Mouse (Mus musculus) adrenal gland, postnatal 4 days (tissue): ENCODE measurements around the gene Trappc11. TPM values are rescaled to one million over a fixed set of nuclear protein-coding genes. Genes with fewer than 3 reads are reported as not detected.

Experiments used
- DNase-seq, 2 experiments: peaks; one replicate each; pipeline ENCODE4 v3.0.0; 2021 to 2022; ENCODE audit warnings: low spot score in 2 of 2, mixed read lengths in 2 of 2
- long read RNA-seq, 2 experiments: library from polyadenylated mRNA; stranded (forward); transcript quantifications; one replicate each; pipeline ENCODE4 v2.0.0; 2021
- total RNA-seq, 2 experiments: library from RNA; stranded (reverse); gene quantifications; 2 replicates each; pipeline ENCODE4 v1.2.3; 2021

Trappc11 gene
- 10 to 100 TPM; 36.3 to 38.7 TPM for total RNA-seq
- long read RNA-seq, experiment 1, full-length matches to known transcripts: 4 of 9 reads
- long read RNA-seq, experiment 1, partial matches to known transcripts: 5 of 9 reads
- long read RNA-seq, experiment 1, other reads (novel, unspliced or antisense): 0 of 9 reads
- long read RNA-seq, experiment 2, full-length matches to known transcripts: 5 of 20 reads
- long read RNA-seq, experiment 2, partial matches to known transcripts: 9 of 20 reads
- long read RNA-seq, experiment 2, other reads (novel, unspliced or antisense): 6 of 20 reads

DNA sequence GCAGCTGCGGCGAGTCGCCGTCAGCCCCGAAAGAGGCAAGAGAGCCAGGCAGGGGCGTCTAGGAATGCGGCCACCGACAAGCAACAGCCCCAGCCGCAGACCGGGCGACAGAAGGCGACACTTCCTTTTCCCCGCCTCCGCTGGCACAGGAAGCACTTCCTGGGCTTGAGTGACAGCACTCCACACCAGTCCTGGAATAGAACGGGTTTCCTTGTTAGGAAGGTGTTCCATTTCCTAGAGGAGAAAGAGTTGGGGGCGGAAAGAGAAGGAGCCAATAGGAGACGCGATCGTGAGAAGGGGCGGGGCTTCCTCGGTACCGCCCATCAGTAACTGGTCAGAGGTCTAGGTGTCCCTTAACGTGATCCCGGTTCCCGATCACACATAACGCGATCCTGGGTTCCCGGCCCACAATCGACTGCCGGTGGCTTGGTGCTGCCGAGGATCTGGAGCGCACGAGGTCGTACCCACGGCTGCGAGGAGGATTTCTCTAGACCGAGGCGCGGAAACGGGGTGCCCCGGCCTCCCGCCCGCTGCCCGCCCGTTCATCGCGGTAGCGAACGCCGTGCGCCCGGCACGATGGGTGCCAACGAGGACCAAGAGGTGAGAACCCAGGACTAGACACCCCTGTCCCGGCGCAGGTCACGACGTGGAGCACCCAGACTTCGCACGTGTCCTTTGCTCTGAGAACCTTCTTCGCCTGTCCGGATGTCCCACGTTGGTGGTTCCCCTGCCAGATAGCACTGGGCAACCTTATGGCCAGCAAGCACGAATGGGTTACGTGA, at the start of gene Trappc11, which contains the start of gene Rwdd4a:
Gene Trappc11, minus strand, starts transcription at position 127 of the 782 bp plus-strand sequence.
Gene Rwdd4a, plus strand, starts transcription at position 321 of the 782 bp plus-strand sequence.
- DNase-seq: peak; percentile 78 to 82

DNA sequence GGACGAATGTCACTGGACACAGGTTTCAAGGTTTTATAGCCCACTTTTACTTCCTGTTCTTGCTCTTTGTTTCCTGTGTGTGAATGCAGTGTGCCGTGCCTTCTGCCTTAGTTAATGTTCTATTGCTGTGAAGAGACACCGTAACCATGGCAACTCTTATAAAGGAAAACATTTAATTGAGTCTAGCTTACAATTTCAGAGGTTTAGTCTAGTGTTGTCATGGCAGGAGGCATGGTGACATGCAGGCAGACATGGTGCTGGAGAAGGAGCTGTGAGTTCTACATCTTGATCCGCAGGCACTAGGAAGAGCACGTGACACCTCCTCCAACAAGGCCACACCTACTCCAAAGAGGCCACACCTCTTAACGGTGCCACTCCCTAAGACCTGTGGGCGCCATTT, 48.2 kb upstream of the Trappc11 start:
- DNase-seq: no peak

DNA sequence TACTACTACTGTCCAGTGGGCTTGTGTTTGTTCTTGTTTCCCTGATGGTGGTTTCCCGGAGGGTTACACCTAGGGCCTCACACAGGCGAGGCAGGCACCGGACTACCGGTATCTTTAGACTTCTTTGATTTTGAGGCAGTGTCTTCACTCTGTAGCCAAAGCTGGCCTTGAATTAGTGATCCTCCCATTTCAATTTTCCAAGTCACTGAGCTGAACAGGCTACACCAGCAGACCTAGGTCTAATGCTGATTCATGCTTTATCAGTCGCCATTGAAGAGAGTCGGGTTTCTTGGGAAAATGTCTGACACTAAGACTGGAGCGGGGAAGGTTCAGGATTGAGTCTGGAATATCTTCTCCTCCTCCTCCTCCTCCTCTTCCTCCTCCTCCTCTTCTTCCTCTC, 40.2 kb upstream of the Trappc11 start:
- DNase-seq: no peak

DNA sequence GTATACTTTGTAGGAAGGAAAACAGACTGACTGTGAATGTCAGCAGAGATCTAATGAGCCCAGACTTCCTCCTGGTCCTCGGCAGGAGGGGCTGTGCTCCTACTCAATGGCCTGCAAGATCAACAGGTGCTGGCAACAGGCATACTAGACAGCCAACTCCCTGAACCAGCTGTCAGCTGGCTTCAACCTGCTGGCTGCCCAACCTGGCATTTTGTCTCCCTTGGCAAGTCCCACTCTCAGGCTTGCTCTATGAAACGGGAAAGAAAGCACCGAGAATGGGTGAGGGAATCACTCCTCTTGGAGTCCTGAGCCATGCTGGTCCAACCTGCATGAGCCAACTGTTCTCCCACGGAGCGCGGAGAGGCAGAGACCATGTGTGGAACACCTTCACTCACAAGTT, 36.9 kb upstream of the Trappc11 start:
- DNase-seq: no peak

DNA sequence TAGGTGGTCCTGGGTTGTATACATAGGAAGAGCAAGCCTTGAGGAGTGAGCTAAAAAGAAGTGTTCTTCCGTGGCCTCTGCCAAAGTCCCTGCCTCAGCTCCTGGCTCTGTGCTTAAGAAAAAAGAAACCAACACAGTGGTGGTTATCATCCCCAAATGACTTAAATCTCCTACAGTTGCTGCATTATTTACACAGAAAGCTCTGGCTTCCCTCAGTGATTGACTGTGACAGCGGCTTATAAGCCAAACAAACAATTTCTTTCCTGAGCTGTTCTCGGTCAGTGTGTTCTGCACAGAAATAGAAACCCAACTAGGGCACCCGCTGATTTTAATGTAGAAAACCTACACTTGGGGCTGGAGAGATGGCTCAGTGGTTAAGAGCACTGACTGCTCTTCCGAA, 34.8 kb upstream of the Trappc11 start:
- no peak for DNase-seq

DNA sequence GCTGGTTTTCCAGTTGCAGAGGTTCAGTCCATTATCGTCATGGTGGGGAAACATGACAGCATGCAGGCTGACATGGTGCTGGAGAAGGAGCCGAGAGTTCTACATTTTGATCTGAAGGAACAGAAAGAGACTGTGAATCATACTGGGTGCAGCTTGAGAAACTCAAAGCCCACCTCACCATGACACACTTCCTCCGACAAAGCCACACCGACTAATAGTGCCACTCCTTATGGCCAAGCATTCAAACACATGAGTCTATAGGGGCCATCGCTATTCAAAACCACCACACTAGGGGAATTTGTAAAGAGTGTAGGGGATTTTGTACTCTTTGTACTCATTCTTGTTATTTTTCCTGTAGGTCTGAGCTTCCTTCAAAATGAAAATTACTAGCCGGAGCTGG, 33.3 kb upstream of the Trappc11 start:
- DNase-seq: no peak

DNA sequence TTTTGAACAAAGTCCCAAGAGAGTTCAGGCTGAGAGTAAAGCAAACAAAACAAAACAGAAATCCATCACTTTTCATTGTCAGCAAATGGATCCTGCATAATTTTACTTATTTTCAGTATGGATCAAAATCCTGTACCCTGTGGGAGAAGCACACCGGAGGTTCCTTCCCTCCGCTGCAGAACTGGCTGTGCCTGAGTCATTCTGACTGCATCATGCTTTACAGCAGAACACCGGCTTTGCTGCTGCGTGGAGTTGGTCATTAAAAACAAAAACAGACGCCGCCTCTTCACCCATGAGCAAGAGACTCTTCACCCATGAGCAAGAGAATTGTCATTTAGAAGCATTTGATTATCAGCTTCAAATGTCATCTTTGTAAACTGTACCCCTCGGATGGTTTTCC, 27.5 kb upstream of the Trappc11 start:
- no peak for DNase-seq

DNA sequence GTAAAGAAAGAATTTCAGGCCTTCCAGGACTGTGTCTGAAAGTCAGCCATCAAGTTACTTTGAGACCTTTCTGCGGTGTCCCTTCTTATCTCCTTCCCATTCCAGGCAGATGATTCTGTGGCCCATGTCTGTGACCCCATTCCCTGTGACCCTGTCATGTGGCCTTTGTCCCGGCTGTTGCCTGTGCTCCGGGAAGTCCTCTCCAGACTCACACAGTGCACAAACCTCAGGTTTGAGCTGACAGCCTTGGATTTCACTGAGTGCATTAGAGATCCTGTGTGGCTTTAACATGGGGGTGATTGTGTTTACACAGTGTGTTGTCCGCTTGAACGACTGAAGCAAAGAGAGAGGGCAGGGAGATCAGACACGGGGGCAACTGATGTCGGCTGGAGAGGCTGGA, 25.0 kb upstream of the Trappc11 start:
- DNase-seq: no peak

DNA sequence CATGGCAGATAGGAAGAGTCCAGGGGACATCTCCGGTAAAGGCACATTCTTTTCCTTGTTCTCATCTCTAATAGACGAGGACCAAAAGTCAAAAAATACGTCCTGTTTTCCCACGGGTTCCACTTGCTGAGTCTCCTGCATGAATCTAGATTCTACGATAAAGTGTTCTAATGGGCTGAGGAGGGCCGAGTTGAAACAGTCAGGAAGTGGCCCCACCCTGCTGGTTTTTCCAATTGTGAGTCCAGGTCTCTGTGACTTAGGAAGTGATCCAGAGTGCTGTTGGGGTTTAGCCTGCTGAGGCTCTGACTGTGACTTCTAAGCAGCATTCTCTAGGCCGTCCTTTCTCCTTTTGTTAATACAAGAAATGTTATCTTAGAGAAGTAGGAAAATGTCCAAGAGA, 23.2 kb upstream of the Trappc11 start:
- DNase-seq: no peak

DNA sequence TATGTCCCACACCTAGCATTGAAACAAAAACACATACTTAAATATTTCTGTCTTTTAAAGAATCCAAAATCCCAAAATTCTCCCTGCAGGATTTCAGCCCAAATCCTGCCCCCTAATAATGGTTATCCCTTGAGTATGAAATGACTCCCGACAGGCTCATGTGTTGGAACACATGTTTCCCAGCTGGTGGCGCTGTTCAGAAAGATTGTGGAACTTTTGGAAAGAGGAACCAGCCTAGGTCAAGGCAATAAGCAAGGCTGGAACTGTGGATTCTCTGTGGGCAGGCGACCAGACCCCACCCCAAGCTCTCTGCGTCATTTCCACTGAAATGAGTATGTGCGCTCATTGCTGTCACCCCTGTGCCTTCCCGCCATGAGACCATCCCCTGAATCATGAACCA, 20.3 kb upstream of the Trappc11 start:
- DNase-seq: no peak

DNA sequence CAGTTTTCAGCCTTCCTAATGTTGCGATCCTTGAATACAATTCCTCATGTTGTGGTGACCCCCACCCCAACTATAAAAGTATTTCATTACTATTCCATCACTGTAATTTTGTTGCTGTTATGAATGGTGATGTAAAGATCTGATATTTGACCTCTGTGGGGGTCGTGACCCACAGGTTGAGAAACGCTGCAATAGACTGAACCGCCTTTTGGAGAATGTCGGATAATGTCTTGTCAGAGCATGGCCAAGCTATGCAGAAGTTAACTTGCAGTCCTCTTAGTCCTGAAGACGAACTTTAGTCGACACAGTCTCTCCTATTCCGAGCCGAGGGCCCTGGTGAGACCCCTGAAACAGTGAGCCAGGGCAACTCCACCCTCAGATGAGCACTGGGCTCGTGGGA, 13.8 kb upstream of the Trappc11 start:
- DNase-seq: no peak

DNA sequence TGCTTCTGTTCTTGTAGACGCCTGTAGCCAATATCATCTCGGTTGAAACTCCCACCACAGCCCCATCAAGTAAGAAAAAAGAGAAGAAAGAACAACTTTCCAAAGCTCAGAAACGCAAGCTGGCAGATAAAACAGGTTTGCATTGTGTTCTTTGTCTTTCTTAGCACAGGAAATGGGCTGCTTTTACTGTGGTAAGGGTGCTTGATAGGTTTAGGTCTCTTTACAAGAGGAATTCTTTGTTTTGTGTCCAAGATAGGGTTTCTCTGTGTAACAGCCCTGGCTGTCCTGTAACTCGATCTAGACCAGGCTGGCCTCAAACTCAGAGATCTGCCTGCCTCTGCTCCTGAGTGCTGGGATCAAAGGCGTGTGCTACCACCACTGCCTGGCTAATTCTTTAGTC, 10.8 kb upstream of the Trappc11 start:
- no peak for DNase-seq

DNA sequence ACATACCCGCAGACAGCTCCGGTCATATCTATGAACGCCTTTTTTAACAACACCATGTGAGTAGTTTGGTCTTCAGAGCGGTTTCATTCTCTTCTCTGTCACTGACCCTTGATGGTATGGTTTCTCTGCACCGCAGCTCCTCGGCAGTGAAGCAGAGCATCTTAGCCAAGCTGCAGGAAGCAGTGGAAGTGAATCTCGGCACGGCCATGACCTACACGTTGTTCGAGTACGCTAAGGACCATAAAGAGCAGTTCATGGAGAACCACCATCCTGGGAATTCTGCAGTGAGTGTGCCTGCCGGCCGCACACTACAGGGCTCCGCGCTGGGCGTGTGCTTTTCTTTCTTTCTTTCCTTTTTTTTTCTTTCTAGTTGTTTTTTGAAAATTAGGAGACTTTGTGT, 9.5 kb upstream of the Trappc11 start:
- no peak for DNase-seq

DNA sequence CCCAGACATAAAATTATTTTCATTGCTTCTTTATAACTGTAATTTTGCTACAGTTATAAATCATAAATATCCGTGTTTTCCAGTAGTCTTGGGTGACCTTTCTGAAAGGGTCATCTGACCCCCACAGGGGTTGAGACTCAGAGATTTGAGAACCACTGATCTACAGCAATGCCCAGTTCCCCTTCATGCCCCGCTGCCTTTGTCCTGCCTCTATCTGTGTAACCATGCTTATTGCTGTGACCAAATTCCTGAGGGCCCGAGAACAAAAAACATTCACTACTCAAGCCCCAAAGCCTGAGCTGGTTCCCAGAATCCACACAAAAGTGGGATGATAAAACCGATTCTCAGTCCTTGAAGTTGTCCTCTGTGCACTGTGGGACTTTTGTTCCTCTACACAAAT, 5.1 kb upstream of the Trappc11 start:
- DNase-seq: no peak

DNA sequence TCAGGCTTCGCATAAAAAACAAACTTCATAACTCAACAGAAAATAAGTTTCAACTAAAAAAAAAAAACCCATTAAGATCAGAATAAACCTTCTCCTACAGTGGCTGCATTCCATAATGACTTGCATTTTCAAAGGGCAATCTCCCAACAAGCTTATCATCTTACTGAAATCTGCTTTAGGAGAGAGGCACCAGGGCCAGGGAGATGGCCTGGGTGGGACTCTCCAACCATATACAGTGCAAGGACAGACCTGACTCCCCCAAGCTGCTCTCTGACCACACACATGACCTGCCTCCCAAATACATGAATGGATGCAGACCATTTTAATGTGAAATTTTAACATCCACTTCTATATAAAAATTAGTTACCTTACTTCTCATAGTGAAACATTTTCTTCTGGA, 5.2 kb downstream of the Trappc11 start:
- DNase-seq: no peak

DNA sequence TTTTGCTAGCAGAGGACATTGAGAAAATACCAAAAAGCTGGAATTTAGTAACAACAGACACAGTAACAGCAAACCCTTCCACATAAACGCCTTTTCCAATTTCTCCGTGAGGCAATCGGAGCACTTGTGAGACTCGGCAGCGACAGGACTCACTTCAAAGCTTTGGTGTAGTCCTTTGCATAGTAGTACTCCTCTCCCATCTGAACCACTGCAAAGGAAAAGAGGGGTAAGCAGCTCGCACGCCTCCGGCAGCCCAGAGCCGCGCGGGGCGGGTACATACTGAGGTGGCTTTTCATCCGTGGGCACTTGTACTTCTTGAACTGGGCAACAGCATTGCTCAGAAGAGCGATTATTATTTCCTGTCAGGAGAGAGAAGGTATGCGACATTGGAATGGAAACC, 19.7 kb downstream of the Trappc11 start:
- no peak for DNase-seq

DNA sequence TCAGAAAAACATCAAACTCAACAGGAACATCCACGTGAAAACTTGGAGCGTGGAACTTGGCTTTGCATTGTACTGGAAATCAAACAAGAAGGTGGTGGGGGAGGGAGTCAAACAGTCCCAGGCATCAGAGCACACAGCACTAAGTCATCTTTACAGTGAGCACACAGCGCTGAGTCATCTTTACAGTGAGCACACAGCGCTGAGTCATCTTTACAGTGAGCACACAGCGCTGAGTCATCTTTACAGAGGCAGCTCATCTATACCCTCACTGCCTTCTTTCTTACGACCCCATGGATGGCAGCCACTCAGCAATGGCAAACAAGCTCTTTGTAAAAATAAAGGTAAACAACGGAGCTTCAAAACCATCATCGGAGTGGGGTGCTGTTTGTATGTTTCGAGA, 22.3 kb downstream of the Trappc11 start:
- DNase-seq: no peak

DNA sequence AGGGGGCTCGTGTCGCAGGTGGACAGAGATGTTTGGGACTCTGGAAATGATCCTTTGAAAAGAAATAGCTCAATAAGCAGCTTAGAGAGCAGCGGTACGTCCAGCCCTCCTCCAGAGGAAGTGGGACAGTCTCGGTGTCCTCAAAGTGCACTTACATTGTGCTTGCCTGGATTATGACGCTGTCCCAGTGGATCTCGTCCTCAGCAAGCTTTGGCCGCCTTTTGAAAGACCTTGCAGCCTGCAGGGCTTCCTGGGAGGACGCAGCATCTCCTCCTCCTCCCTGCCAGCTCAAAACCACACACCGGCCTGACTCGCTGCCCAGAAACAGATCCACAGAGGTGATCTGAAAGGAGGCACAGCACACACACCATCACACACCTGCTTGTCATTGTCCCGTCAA, 27.8 kb downstream of the Trappc11 start:
- DNase-seq: no peak

DNA sequence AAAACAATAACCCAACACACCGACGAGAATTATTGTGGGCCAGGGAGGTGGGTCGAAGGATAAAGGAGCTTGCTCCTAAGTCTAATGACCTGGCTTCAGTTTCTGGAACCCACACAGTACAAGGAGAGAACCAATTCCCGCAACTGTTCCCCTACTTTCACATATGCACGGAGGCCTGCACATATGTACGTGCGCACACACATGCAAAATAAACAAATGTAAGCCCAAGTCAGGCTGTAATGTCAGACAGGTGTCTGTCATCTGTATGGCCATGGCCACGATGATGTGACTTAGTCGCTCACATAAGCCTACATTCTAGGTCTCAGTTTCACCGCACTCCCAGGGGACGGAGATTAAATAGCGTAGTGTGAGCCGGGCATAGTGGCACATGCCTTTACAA, 30.7 kb downstream of the Trappc11 start:
- DNase-seq: no peak

DNA sequence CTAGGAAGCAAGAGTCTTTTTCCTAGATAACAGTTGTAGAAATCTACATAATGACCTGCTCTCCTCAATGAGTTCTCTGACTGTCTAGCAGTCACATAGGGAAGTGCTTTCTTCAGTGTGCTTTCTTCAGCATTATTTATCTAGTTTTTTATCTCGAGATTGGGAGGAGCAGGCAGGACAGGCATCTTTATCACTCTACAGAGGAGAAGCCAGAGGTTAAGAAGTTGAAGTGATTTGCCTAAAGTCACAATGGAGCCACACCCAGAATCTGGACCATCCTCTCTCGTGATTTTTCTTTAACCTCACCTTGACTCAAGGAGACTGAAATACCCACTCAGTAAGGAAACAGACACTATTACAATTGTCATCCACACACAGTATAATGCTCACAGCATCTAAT, 31.3 kb downstream of the Trappc11 start:
- DNase-seq: no peak

DNA sequence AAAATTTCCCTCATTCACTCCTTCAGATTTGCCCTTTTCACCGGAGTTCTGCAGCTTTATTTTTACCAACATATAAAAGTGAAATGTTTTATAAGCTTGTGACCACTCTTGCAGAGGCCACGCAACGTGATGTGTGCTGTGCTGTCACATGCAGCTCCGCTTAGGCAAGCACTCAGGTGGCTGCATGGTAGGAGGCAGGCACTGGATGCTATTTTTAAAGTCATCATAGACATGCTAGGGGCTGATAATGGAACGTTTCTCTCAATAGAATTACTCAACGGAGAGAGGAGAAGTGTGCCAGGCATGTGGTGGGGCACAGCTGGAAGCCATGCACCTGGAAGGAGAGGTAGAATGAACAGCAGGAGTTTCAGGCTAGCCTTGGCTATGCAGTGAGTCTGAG, 37.8 kb downstream of the Trappc11 start:
- DNase-seq: no peak

DNA sequence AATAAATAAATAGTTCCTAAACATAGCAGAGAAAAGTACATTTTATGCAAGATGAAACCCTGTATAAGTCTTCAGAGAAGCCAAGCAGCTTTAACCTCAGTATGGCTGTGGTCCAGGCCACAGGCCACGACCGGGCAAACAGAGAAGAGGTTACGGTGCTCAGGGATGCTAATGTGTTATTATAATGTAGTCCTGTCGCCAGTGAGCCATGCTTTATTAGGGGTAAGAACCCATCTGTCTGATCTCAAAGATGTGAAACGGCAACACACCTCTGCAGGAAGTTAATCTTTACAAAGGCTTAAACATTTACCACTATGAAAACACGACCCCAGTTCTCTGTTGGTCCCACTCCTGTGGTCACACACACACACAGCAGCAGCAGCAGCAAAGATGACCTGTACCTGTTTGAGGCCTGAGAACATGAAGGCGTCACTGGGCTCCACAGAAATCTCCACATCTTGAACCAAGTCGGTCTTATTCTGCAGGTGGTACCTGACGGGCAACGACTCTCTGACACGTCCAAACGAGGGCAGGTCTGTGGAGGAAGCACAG, 38.6 kb downstream of the Trappc11 start:
- no peak for DNase-seq

DNA sequence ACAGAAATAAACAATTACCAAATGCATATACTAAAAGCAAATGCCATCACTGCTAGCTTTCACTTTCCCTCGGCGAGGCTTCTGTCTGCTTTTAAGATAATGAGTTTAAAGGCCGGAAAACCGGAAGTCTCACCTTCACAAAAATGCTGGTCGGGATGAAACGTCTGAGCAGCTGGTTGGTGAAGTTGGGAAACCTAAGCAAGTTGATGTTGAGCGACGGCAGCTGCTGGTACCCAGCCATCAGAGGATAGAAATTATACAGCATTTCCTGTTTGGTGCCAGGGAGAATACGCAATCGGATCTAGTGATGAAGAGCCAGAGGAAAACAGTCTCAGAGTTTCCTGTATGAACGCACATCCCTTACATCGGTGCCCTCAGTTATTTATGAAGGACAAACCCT, 40.2 kb downstream of the Trappc11 start:
- no peak for DNase-seq
